Mouse (Mus musculus) myocyte (in vitro differentiated cells): ENCODE data around the gene Popdc2. TPM values are rescaled to one million over a fixed set of nuclear protein-coding genes. Genes with fewer than 3 reads are reported as not detected.

ENCODE experiments used
- H3K27me3 ChIP-seq: one replicate; pipeline ENCODE4 v1.6.1; 2011; ENCODE audit not compliant: control insufficient read depth, insufficient read depth, insufficient read length
- H3K36me3 ChIP-seq: one replicate; pipeline ENCODE4 v1.6.1; 2011; ENCODE audit not compliant: control insufficient read depth, insufficient read depth
- H3K4me2 ChIP-seq: one replicate; pipeline ENCODE4 v1.6.1; 2011; ENCODE audit warnings: low read depth, control low read depth
- H3K4me3 ChIP-seq: one replicate; pipeline ENCODE4 v1.5.1; 2011; ENCODE audit warnings: mild to moderate bottlenecking, control low read depth, moderate library complexity
- H3K79me2 ChIP-seq: one replicate; pipeline ENCODE4 v1.6.1; 2011; ENCODE audit not compliant: control insufficient read depth, insufficient read depth
- H3ac ChIP-seq: one replicate; pipeline ENCODE4 v1.6.1; 2011; ENCODE audit not compliant: control insufficient read depth, insufficient read length
- CEBPB ChIP-seq: IDR thresholded peaks from 2 replicates; pipeline ENCODE4 v1.6.1; 2011; ENCODE audit warnings: mild to moderate bottlenecking, moderate library complexity; ENCODE audit not compliant: poor library complexity, insufficient read depth, severe bottlenecking
- E2F4 ChIP-seq: IDR thresholded peaks from one replicate; pipeline ENCODE4 v1.6.1; 2011; ENCODE audit warnings: mild to moderate bottlenecking, control low read depth, moderate library complexity; ENCODE audit not compliant: insufficient read depth
- MAX ChIP-seq: IDR thresholded peaks from one replicate; pipeline ENCODE4 v1.6.1; 2011; ENCODE audit warnings: low read depth, mild to moderate bottlenecking, control low read depth
- MYOD1 ChIP-seq, 3 experiments: IDR thresholded peaks; one replicate each; pipeline ENCODE4 v1.6.1; 2011; ENCODE audit warnings: control low read depth in 2 of 3, low read depth in 2 of 3, mild to moderate bottlenecking in 2 of 3, moderate library complexity in 1 of 3; ENCODE audit not compliant: insufficient read length in 2 of 3, control insufficient read depth in 1 of 3
- MYOG ChIP-seq, 3 experiments: IDR thresholded peaks; one replicate each; pipeline ENCODE4 v1.6.1; 2011; ENCODE audit warnings: control low read depth in 2 of 3, low read depth in 2 of 3, mild to moderate bottlenecking in 2 of 3; ENCODE audit not compliant: insufficient read length in 2 of 3, control insufficient read depth in 1 of 3, insufficient read depth in 1 of 3
- POLR2A ChIP-seq: IDR thresholded peaks from one replicate; pipeline ENCODE4 v1.6.1; 2011; ENCODE audit warnings: low read depth, mild to moderate bottlenecking, control low read depth, moderate library complexity; ENCODE audit not compliant: insufficient read length
- POLR2AphosphoS2 ChIP-seq: IDR thresholded peaks from one replicate; pipeline ENCODE4 v1.6.1; 2011; ENCODE audit warnings: low read depth, control low read depth; ENCODE audit not compliant: insufficient read length
- REST ChIP-seq: IDR thresholded peaks from one replicate; pipeline ENCODE4 v1.6.1; 2011; ENCODE audit warnings: mild to moderate bottlenecking, control low read depth, moderate library complexity; ENCODE audit not compliant: insufficient read depth, insufficient read length
- SRF ChIP-seq: IDR thresholded peaks from one replicate; pipeline ENCODE4 v1.6.1; 2011; ENCODE audit warnings: low read depth; ENCODE audit not compliant: control insufficient read depth, insufficient read length
- TCF12 ChIP-seq: IDR thresholded peaks from one replicate; pipeline ENCODE4 v1.6.1; 2011; ENCODE audit warnings: mild to moderate bottlenecking, control low read depth; ENCODE audit not compliant: poor library complexity, insufficient read depth, severe bottlenecking
- TCF3 ChIP-seq: IDR thresholded peaks from one replicate; pipeline ENCODE4 v1.6.1; 2011; ENCODE audit warnings: low read depth, control low read depth; ENCODE audit not compliant: insufficient read length
- USF1 ChIP-seq: IDR thresholded peaks from one replicate; pipeline ENCODE4 v1.6.1; 2011; ENCODE audit warnings: low read depth, mild to moderate bottlenecking, control low read depth, moderate library complexity
- polyA plus RNA-seq: library from polyadenylated mRNA; unstranded; fragments of >200 nt; fragmentation: generic; extraction: Trizol; gene quantifications from one replicate; pipeline ENCODE4 v1.2.1, GENCODE M21; 2012; ENCODE audit warnings: missing spikeins

Popdc2 gene
- polyA plus RNA-seq, 1 experiment = 10.5 TPM

DNA sequence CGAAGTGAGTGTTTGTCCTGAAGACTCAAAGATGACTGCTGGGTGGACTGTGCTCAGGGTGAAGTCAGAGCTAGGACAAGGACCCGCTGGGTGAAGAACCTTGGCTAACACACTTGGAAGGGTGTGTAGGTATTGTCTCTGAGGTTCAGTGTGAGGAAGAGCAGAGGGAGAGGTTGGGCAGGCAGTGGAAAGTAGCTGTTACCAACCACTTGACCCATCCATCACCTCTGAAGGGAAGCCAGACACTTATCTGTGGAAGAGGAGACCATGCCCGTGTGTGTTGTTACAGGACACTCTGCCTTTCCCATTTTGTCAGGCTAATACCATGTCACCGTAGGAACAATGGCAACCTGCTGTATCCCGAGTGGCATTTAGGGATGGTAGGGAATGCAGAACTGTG lies 44.3 kb downstream of the Popdc2 start:
- Histone ChIP-seq H3K36me3 (no peaks in the 10 kb centered on the region), H3K4me3 (no peak overlapping the region), H3K79me2 (no peaks in the 10 kb centered on the region), H3K27me3 (no peaks in the 10 kb centered on the region), H3ac (no peak overlapping the region), H3K4me2 (no peak overlapping the region)
- TF ChIP-seq REST (no peak), E2F4 (no peak), TCF3 (no peak), POLR2AphosphoS2 (no peak), USF1 (no peak), CEBPB (no peak), MAX (no peak), MYOG (IDR thresholded peaks at IDR 0.05; ENCODE audit: control insufficient read depth in 1 of 3, insufficient read depth in 1 of 3, insufficient read length in 2 of 3, low read depth in 2 of 3) (no peak)

DNA sequence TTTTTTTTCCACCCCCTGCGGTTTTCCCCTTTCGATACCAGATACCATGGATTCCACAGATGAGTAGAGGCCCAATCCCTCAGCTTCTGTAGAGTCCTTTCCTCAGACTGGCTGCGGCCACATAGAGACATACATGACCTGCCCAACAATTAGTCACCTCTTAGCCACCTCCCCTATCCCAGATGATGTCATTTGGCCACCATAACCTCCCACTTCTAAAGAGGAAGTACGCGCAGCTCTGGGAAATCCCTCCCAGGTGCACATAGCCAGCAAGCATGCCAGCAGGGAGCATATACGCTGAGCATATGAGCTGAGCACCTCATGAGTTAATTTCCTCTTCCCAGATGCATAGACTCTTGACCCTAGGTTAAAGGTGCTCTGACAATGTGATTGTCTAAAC lies 44.7 kb downstream of the Popdc2 start:
- Histone ChIP-seq H3K79me2 (no peaks in the 10 kb centered on the region), H3K4me3 (no peak overlapping the region), H3ac (no peak overlapping the region), H3K4me2 (no peak overlapping the region), H3K36me3 (no peaks in the 10 kb centered on the region), H3K27me3 (no peaks in the 10 kb centered on the region)
- TF ChIP-seq MAX (no peak), TCF3 (no peak), E2F4 (no peak), MYOD1 (IDR thresholded peaks at IDR 0.05; ENCODE audit: control insufficient read depth in 1 of 3, insufficient read length in 2 of 3, low read depth in 2 of 3) (no peak), REST (no peak), POLR2A (no peak)

DNA sequence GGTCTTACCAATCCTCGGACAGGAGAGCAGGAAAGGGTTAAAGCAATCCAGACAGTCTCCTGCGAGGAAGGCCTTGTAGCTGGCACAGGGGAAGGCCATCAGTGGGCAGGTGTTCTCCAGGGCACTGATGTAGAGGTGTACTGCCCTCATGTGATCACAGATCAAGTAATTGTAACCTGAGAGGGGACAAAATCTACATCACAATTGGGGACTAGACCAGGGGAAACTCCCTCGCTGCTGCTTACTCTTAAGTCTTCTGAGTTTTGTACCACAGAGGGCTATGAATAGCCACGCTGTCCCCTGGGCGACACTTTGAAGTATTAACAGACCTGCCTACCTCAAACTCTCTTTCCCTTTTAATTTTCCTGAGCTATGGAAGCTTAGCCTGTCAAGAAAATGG lies 45.6 kb downstream of the Popdc2 start:
- H3K27me3 ChIP-seq = no peaks in the 10 kb centered on the region
- H3ac ChIP-seq = no peak overlapping the region
- no peaks in the 10 kb centered on the region for H3K79me2 ChIP-seq
- TF ChIP-seq TCF12 (no peak), POLR2AphosphoS2 (no peak), MYOG (IDR thresholded peaks at IDR 0.05; ENCODE audit: control insufficient read depth in 1 of 3, insufficient read depth in 1 of 3, insufficient read length in 2 of 3, low read depth in 2 of 3) (no peak), MYOD1 (IDR thresholded peaks at IDR 0.05; ENCODE audit: control insufficient read depth in 1 of 3, insufficient read length in 2 of 3, low read depth in 2 of 3) (no peak), REST (no peak), MAX (no peak), POLR2A (no peak), CEBPB (no peak), E2F4 (no peak), SRF (no peak)
- no peak overlapping the region for H3K4me3 ChIP-seq
- H3K36me3 ChIP-seq = no peaks in the 10 kb centered on the region
- H3K4me2 ChIP-seq = no peak overlapping the region

DNA sequence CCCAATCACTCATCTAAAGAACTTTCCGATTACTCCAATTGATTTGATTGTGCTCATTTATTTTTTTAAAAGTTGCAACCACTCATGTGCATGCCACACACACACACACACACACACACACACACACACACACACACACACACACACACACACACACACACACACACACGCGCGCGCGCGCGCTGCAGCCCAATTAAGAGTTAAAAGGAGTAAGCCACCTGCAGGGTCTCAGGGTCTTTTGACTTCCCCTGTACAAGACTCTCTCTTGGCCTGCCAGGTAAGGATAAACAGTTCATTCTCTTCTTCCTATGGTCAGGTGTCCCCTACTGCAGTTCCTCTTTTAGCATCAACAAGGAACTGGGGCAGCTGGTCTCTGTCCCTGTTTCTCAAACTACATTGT lies 46.4 kb downstream of the Popdc2 start:
- Histone ChIP-seq H3ac (no peak overlapping the region), H3K36me3 (no peaks in the 10 kb centered on the region), H3K4me3 (no peak overlapping the region), H3K79me2 (no peaks in the 10 kb centered on the region), H3K27me3 (no peaks in the 10 kb centered on the region), H3K4me2 (no peak overlapping the region)
- TF ChIP-seq SRF = no peak
- TF ChIP-seq REST = no peak
- no peak for TF ChIP-seq POLR2A
- TF ChIP-seq MYOG (IDR thresholded peaks at IDR 0.05; ENCODE audit: control insufficient read depth in 1 of 3, insufficient read depth in 1 of 3, insufficient read length in 2 of 3, low read depth in 2 of 3) = no peak
- TF ChIP-seq MYOD1 (IDR thresholded peaks at IDR 0.05; ENCODE audit: control insufficient read depth in 1 of 3, insufficient read length in 2 of 3, low read depth in 2 of 3) = no peak
- TF ChIP-seq MAX = no peak
- TF ChIP-seq CEBPB = no peak
- TF ChIP-seq USF1 = no peak

DNA sequence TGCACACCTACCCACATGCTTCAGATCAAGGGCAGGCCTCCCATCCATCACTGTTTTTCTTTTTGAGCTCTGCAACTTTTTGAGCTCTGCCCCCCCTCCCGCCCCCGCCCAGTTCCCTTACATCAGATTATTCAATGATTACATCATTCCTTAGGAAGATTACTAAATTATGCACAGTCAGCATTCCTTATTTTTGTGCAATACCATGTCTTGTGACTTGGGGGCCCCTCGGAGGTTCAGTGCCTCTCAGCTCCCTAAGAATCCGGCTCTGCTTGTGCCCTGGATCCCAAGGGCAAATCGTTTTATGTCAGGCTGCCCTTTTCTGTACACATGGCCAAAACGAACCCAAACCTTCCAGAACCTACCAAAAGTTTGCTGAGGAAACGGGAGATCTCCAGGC lies 52.9 kb downstream of the Popdc2 start:
- TF ChIP-seq TCF3 (no peak), E2F4 (no peak), CEBPB (no peak), REST (no peak), POLR2A (no peak), MYOG (IDR thresholded peaks at IDR 0.05; ENCODE audit: control insufficient read depth in 1 of 3, insufficient read depth in 1 of 3, insufficient read length in 2 of 3, low read depth in 2 of 3) (no peak), MYOD1 (IDR thresholded peaks at IDR 0.05; ENCODE audit: control insufficient read depth in 1 of 3, insufficient read length in 2 of 3, low read depth in 2 of 3) (no peak), POLR2AphosphoS2 (no peak), MAX (no peak), SRF (no peak), USF1 (no peak), TCF12 (no peak)
- Histone ChIP-seq H3K36me3 (no peaks in the 10 kb centered on the region), H3K27me3 (no peaks in the 10 kb centered on the region), H3K4me3 (no peak overlapping the region), H3K4me2 (no peak overlapping the region), H3ac (no peak overlapping the region), H3K79me2 (no peaks in the 10 kb centered on the region)
